Mouse (Mus musculus) urinary bladder, postnatal 36 days (tissue): ENCODE results near the gene Zfp963.
"Not testable (repeated sequence)": the region's sequence is repeated elsewhere in the genome, so short reads cannot be mapped to it uniquely, and the experiment has no call there.

ENCODE experiments used
- DNase-seq, 2 experiments: peaks; one replicate each; pipeline ENCODE4 v3.0.0; 2022; ENCODE audit warnings: low spot score in 2 of 2, mixed read lengths in 1 of 2

Gene Zfp963

GRCm38 (mm10) chr8:69740763-69741162, 9.0 kb downstream of the Zfp963 start:
- no peak for DNase-seq

GRCm38 (mm10) chr8:69735495-69735894, 14.3 kb downstream of the Zfp963 start:
- DNase-seq = no peak

- no peak for DNase-seq
These were observed 32.6 kb downstream of the Zfp963 start for GRCm38 (mm10) chr8:69717232-69717580.

- DNase-seq = peak; percentile 85 to 93
These were observed 33.2 kb downstream of the Zfp963 start for GRCm38 (mm10) chr8:69716403-69717231.

GRCm38 (mm10) chr8:69715366-69715765, 34.4 kb downstream of the Zfp963 start:
- DNase-seq = no peak

- DNase-seq = no peak
These were observed 36.3 kb downstream of the Zfp963 start for GRCm38 (mm10) chr8:69713516-69713915.

GRCm38 (mm10) chr8:69710624-69711023, 39.1 kb downstream of the Zfp963 start, which contains the start of gene Zfp869:
TSS of gene Zfp869 (minus strand) at chr8:69710724.
- DNase-seq = not testable (repeated sequence)

GRCm38 (mm10) chr8:69701810-69702209, 48.0 kb downstream of the Zfp963 start:
- DNase-seq = no peak
